Mouse (Mus musculus): Measurements from ENCODE around the gene Agbl3.

- no peak for TF ChIP-seq CTCF (conservative IDR thresholded peaks at IDR 0.05; ENCODE audit: insufficient read depth, insufficient read length, low read depth, low read length)
- no peak for TF ChIP-seq POLR2A (IDR thresholded peaks at IDR 0.05; ENCODE audit: low read depth, low read length)
Measured at GRCm38 (mm10) chr6:34866786-34867185, 86.6 kb downstream of the Agbl3 start.
